Mouse (Mus musculus): Measurements from ENCODE around the gene Cmtm4. TPM values are rescaled to one million over a fixed set of nuclear protein-coding genes. Genes with fewer than 3 reads are reported as not detected.

Gene Cmtm4
- polyA plus RNA-seq, 1 experiment, result 4.8 TPM

DNA sequence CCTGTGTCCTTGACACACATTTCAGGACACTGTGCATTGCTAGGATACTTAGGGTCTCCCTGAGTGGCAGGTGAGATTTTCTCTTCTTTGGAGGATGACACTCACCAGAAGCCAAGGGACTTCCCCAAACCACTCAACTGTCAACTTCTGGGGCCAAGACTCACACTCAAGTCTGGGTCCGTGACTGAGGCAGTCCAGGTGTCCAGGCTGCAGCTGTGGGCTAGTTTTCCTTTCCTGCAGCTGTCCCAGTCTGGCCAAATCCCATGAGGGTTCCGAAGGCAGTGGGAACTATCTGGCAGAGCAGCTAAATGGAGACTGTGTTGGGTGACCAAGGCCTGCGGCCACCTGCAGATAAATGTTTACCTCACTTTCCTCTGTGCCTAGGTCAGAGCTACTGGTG is 16.4 kb upstream of the Cmtm4 start:
- WGBS, result 39% methylated on average over 3 of the region's 3 CpGs
- Histone ChIP-seq H3K4me3 (ENCODE audit: extremely low read depth, insufficient read depth, insufficient read length) (no peak overlapping the region), H3K4me1 (ENCODE audit: control insufficient read depth, insufficient read depth, insufficient read length) (peaks cover 7% of the 10 kb centered on the region; the same call in 1 of the 2 replicates), H3K36me3 (ENCODE audit: control insufficient read depth, insufficient read depth, low read length) (no peaks in the 10 kb centered on the region), H3K27me3 (ENCODE audit: control insufficient read depth, insufficient read depth, low read length) (no peaks in the 10 kb centered on the region; the same call in 1 of the 2 replicates), H3K27ac (ENCODE audit: insufficient read depth, low read length) (peak overlapping the region; percentile 22; the same call in 1 of the 2 replicates)
- TF ChIP-seq POLR2A (IDR thresholded peaks at IDR 0.05; ENCODE audit: low read depth, low read length), result no peak
- TF ChIP-seq CTCF (IDR thresholded peaks at IDR 0.05; ENCODE audit: extremely low read depth, insufficient read depth, insufficient read length, insufficient replicate concordance), result no peak
- DNase-seq (ENCODE audit: low read depth in 1 of 2, low spot score in 2 of 2), result no peak

DNA sequence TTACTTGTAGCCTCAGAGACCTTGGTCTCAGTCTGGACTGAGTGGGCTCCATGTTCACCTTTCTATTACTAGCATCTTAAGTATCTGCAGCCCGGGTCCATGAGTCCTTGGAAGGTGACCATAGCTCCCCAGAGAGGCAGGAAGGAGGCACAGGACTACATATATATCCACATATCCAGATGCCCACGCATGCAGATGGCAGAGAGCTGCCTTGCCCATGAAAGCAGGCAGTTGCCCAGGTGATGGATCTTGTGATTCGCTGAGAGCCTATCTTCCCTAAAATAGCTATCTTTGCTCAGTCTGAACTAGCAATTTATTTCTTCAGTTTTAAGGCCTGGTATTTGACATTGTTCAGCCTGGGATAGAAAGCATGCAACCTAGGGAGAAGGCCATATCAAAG is 15.9 kb upstream of the Cmtm4 start:
- WGBS, result 80% methylated on average over 3 of the region's 3 CpGs
- TF ChIP-seq POLR2A (IDR thresholded peaks at IDR 0.05; ENCODE audit: low read depth, low read length) (no peak), CTCF (IDR thresholded peaks at IDR 0.05; ENCODE audit: extremely low read depth, insufficient read depth, insufficient read length, insufficient replicate concordance) (no peak)
- H3K36me3 ChIP-seq (ENCODE audit: control insufficient read depth, insufficient read depth, low read length), result no peaks in the 10 kb centered on the region
- no peak for DNase-seq (ENCODE audit: low read depth in 1 of 2, low spot score in 2 of 2)
- H3K4me1 ChIP-seq (ENCODE audit: control insufficient read depth, insufficient read depth, insufficient read length), result peaks cover 7% of the 10 kb centered on the region; the same call in 1 of the 2 replicates
- H3K27me3 ChIP-seq (ENCODE audit: control insufficient read depth, insufficient read depth, low read length), result no peaks in the 10 kb centered on the region; the same call in 1 of the 2 replicates
- H3K27ac ChIP-seq (ENCODE audit: insufficient read depth, low read length), result no peak overlapping the region
- no peak overlapping the region for H3K4me3 ChIP-seq (ENCODE audit: extremely low read depth, insufficient read depth, insufficient read length)

DNA sequence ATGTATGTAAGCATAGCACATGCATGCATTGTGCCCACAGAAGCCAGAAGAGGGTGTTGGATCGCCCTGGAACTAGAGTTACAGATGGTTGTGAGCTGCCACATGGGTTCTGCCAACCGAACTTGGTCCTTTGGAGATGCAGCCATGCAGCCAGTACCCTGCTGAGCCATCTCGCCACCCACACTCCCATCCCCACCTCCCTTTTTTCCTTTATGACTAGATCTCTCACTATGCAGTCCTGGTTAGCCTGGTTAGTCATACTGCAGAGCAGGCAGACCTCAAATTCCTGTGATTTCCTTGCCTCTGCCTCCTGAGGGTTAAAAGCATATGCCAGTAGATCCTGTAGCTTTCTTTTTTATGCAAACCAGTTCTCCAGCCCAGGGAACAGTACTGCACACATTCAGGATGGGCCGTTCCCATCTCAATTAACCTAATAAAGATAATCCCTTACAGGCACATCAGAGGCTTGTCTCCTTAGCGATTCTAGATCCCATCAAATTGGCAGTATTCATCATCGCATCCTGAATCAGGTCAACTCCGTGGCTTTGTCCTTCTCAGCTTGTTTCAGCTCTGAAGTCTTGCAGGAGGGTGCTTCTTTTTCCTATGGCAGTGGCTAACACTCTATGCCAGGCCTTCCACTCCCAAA is 15.1 kb upstream of the Cmtm4 start:
- TF ChIP-seq POLR2A (IDR thresholded peaks at IDR 0.05; ENCODE audit: low read depth, low read length), result no peak
- no peak for TF ChIP-seq CTCF (IDR thresholded peaks at IDR 0.05; ENCODE audit: extremely low read depth, insufficient read depth, insufficient read length, insufficient replicate concordance)
- Histone ChIP-seq H3K4me3 (ENCODE audit: extremely low read depth, insufficient read depth, insufficient read length) (no peak overlapping the region), H3K27me3 (ENCODE audit: control insufficient read depth, insufficient read depth, low read length) (no peaks in the 10 kb centered on the region; the same call in 1 of the 2 replicates), H3K36me3 (ENCODE audit: control insufficient read depth, insufficient read depth, low read length) (no peaks in the 10 kb centered on the region), H3K27ac (ENCODE audit: insufficient read depth, low read length) (no peak overlapping the region), H3K4me1 (ENCODE audit: control insufficient read depth, insufficient read depth, insufficient read length) (peaks cover 7% of the 10 kb centered on the region; the same call in 1 of the 2 replicates)
- DNase-seq (ENCODE audit: low read depth in 1 of 2, low spot score in 2 of 2), result no peak
- WGBS, result 83% methylated on average over 7 of the region's 7 CpGs

DNA sequence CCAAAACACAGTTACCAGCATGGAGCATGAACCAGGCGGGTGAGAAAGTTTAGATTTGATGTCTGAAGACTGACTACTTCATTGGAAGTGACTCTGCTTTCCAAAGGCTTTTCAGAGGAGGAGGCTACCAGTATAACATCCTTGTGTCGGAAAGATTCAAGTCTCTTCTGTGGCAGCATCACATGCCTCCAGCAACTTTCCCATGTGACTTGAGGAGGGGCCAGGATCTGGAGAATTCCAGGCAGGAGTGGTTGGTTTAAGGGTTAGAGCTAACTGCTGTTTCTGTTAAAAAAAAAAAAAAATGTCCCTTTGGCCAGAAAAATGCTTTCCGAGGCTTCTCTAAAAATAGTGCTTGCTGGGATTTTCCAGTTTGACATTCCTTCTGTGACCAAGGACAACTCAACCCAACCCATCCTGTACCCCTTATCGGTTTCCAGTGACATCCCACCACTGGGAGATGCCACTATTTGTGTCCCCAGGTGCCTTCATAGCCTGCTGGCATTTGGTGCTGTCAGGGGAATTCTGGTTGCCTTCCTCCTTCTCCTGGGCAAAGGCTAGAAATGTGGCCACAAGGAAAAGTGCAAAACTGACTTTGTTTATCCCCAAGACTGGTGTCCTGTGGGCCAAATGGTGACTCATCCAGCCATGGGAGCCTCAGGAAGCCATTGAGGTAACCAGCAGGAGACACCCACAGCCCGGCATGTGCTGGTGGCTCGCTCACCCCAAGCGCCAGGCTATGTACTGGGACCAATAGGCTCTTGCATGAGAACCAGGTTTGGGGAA is 12.9 kb upstream of the Cmtm4 start:
- WGBS, result 81% methylated on average over 7 of the region's 7 CpGs
- Histone ChIP-seq H3K36me3 (ENCODE audit: control insufficient read depth, insufficient read depth, low read length) (no peaks in the 10 kb centered on the region), H3K4me1 (ENCODE audit: control insufficient read depth, insufficient read depth, insufficient read length) (peaks cover 7% of the 10 kb centered on the region; the same call in 1 of the 2 replicates), H3K27me3 (ENCODE audit: control insufficient read depth, insufficient read depth, low read length) (no peaks in the 10 kb centered on the region; the same call in 1 of the 2 replicates), H3K27ac (ENCODE audit: insufficient read depth, low read length) (peak overlapping the region; percentile 67), H3K4me3 (ENCODE audit: extremely low read depth, insufficient read depth, insufficient read length) (no peak overlapping the region)
- no peak for DNase-seq (ENCODE audit: low read depth in 1 of 2, low spot score in 2 of 2)
- no peak for TF ChIP-seq POLR2A (IDR thresholded peaks at IDR 0.05; ENCODE audit: low read depth, low read length)

DNA sequence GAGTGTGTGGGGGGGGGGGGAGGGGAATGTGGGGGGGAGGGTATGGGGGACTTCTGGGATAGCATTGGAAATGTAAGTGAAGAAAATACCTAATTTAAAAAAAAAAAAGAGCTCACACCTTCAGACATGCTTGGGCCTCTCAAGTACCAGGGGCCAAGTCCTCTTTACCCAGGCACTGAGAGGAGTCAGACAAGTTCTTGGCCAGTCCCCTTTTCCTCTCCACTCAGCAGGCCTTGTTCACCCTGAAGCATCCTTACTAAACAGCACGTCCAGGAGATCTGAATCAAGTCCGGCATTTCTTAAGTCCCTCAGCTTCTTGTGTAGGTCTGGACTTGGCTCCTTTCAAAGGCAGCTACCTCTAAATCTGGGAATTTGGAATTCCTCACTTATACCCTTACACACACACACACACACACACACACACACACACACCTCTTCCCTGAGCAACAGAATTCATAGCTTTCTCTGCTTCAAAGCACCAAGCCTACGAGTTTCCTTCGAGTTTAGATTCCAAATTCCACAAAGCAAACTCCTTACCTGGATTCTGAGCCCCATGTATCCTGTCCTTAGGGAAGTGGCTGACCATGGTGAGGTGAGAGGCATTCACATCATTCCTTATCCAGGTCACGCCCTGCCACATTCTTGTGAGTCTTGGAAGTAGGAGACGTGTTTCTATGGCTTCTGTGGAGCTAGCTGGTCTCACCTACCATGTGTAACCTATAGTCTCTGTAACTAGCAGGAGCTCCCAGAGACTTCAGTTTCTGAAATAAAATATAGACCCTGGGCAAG is 10.9 kb upstream of the Cmtm4 start:
- no peak overlapping the region for H3K27ac ChIP-seq (ENCODE audit: insufficient read depth, low read length)
- no peaks in the 10 kb centered on the region; the same call in 1 of the 2 replicates for H3K27me3 ChIP-seq (ENCODE audit: control insufficient read depth, insufficient read depth, low read length)
- peaks cover 4% of the 10 kb centered on the region; the same call in 1 of the 2 replicates for H3K4me1 ChIP-seq (ENCODE audit: control insufficient read depth, insufficient read depth, insufficient read length)
- TF ChIP-seq POLR2A (IDR thresholded peaks at IDR 0.05; ENCODE audit: low read depth, low read length) (no peak), CTCF (IDR thresholded peaks at IDR 0.05; ENCODE audit: extremely low read depth, insufficient read depth, insufficient read length, insufficient replicate concordance) (no peak)
- no peak for DNase-seq (ENCODE audit: low read depth in 1 of 2, low spot score in 2 of 2)
- no peak overlapping the region for H3K4me3 ChIP-seq (ENCODE audit: extremely low read depth, insufficient read depth, insufficient read length)
- no peaks in the 10 kb centered on the region for H3K36me3 ChIP-seq (ENCODE audit: control insufficient read depth, insufficient read depth, low read length)
- 91% methylated on average over 6 of the region's 6 CpGs for WGBS

DNA sequence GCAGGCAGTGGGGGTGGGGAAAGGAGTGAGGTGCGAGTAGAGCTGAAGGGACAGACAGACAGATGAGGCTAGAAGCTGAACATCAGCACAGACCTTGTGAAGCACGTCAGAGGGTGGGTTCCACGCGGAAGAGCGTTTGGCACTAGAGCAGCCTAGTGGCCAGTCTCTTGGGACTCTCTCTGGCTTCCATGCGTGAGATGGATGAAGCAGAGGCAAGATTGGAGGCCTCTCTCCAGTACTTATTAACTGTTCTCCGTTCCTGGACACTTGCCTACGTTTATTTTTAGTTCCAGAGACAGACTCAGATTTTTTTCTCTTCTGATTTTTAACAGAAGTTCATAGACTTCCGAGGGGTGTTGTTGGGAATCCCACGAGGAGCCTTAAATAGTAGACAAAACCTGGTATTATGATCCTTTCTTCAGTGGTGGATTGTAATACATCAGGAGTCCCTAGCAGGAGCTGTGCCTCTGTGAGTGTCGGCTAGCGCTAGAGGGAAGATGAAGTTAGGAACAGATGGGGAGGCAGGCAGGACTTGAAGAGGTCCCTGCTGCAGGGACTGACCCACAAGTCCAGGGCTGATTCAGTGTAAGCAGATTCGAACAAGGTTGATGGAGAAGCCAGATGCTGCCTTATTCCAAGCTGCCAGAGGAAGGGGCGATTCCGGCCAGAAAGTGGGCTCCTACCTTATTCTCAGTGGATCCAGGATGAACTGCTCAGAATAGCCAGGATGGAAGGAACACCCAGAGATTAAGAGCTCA is 10.0 kb upstream of the Cmtm4 start:
- Histone ChIP-seq H3K4me1 (ENCODE audit: control insufficient read depth, insufficient read depth, insufficient read length) (no peaks in the 10 kb centered on the region), H3K27ac (ENCODE audit: insufficient read depth, low read length) (no peak overlapping the region), H3K36me3 (ENCODE audit: control insufficient read depth, insufficient read depth, low read length) (no peaks in the 10 kb centered on the region), H3K27me3 (ENCODE audit: control insufficient read depth, insufficient read depth, low read length) (no peaks in the 10 kb centered on the region; the same call in 1 of the 2 replicates), H3K4me3 (ENCODE audit: extremely low read depth, insufficient read depth, insufficient read length) (no peak overlapping the region)
- DNase-seq (ENCODE audit: low read depth in 1 of 2, low spot score in 2 of 2), result no peak
- 79% methylated on average over 15 of the region's 15 CpGs for WGBS
- TF ChIP-seq CTCF (IDR thresholded peaks at IDR 0.05; ENCODE audit: extremely low read depth, insufficient read depth, insufficient read length, insufficient replicate concordance) (no peak), POLR2A (IDR thresholded peaks at IDR 0.05; ENCODE audit: low read depth, low read length) (no peak)
